Mouse (Mus musculus): ENCODE measurements around the gene Flt3. TPM values are rescaled to one million over a fixed set of nuclear protein-coding genes. Genes with fewer than 3 reads are reported as not detected.

The Flt3 gene
- total RNA-seq, 2 experiments from 2014 or later, result 1.7 to 2.4 TPM

GRCm38 (mm10) chr5:147358481-147358880, 41.8 kb downstream of the Flt3 start:
- ATAC-seq (replicated peaks; ENCODE audit: low FRiP score, low TSS enrichment, poor library complexity, severe bottlenecking), result no peak

- 0 out of 2 replicates have a peak, but pooled peaks have one; percentile 58 for ATAC-seq (replicated peaks; ENCODE audit: low FRiP score, low TSS enrichment, poor library complexity, severe bottlenecking)
Measured at GRCm38 (mm10) chr5:147357536-147357935, 42.8 kb downstream of the Flt3 start.

GRCm38 (mm10) chr5:147356260-147357055, 43.8 kb downstream of the Flt3 start:
- ATAC-seq (replicated peaks; ENCODE audit: low FRiP score, low TSS enrichment, poor library complexity, severe bottlenecking), result no peak

- ATAC-seq (replicated peaks; ENCODE audit: low FRiP score, low TSS enrichment, poor library complexity, severe bottlenecking), result no peak
Measured at GRCm38 (mm10) chr5:147355788-147356187, 44.5 kb downstream of the Flt3 start.

GRCm38 (mm10) chr5:147354985-147355384, 45.3 kb downstream of the Flt3 start:
- no peak for ATAC-seq (replicated peaks; ENCODE audit: low FRiP score, low TSS enrichment, poor library complexity, severe bottlenecking)

GRCm38 (mm10) chr5:147354161-147354780, 46.0 kb downstream of the Flt3 start:
- no peak for ATAC-seq (replicated peaks; ENCODE audit: low FRiP score, low TSS enrichment, poor library complexity, severe bottlenecking)

- ATAC-seq (replicated peaks; ENCODE audit: low FRiP score, low TSS enrichment, poor library complexity, severe bottlenecking), result no peak
Measured at GRCm38 (mm10) chr5:147351931-147352330, 48.4 kb downstream of the Flt3 start.

GRCm38 (mm10) chr5:147345981-147346380, 54.3 kb downstream of the Flt3 start:
- ATAC-seq (replicated peaks; ENCODE audit: low FRiP score, low TSS enrichment, poor library complexity, severe bottlenecking), result no peak

- no peak for ATAC-seq (replicated peaks; ENCODE audit: low FRiP score, low TSS enrichment, poor library complexity, severe bottlenecking)
Measured at GRCm38 (mm10) chr5:147343904-147344303, 56.4 kb downstream of the Flt3 start.

GRCm38 (mm10) chr5:147342901-147343300, 57.4 kb downstream of the Flt3 start:
- ATAC-seq (replicated peaks; ENCODE audit: low FRiP score, low TSS enrichment, poor library complexity, severe bottlenecking), result no peak

- ATAC-seq (replicated peaks; ENCODE audit: low FRiP score, low TSS enrichment, poor library complexity, severe bottlenecking), result peak; percentile 37
Measured at GRCm38 (mm10) chr5:147340741-147341414, 59.4 kb downstream of the Flt3 start.

GRCm38 (mm10) chr5:147339560-147339959, 60.7 kb downstream of the Flt3 start:
- no peak for ATAC-seq (replicated peaks; ENCODE audit: low FRiP score, low TSS enrichment, poor library complexity, severe bottlenecking)

- no peak for ATAC-seq (replicated peaks; ENCODE audit: low FRiP score, low TSS enrichment, poor library complexity, severe bottlenecking)
Measured at GRCm38 (mm10) chr5:147338967-147339366, 61.3 kb downstream of the Flt3 start.

- ATAC-seq (replicated peaks; ENCODE audit: low FRiP score, low TSS enrichment, poor library complexity, severe bottlenecking), result no peak
Measured at GRCm38 (mm10) chr5:147332711-147333110, 67.6 kb downstream of the Flt3 start.

GRCm38 (mm10) chr5:147331547-147331946, 68.7 kb downstream of the Flt3 start:
- ATAC-seq (replicated peaks; ENCODE audit: low FRiP score, low TSS enrichment, poor library complexity, severe bottlenecking), result no peak

GRCm38 (mm10) chr5:147329946-147330345, 70.3 kb downstream of the Flt3 start:
- ATAC-seq (replicated peaks; ENCODE audit: low FRiP score, low TSS enrichment, poor library complexity, severe bottlenecking), result no peak

- no peak for ATAC-seq (replicated peaks; ENCODE audit: low FRiP score, low TSS enrichment, poor library complexity, severe bottlenecking)
Measured at GRCm38 (mm10) chr5:147327636-147328035, 72.7 kb downstream of the Flt3 start.

GRCm38 (mm10) chr5:147325931-147326330, 74.4 kb downstream of the Flt3 start:
- no peak for ATAC-seq (replicated peaks; ENCODE audit: low FRiP score, low TSS enrichment, poor library complexity, severe bottlenecking)

GRCm38 (mm10) chr5:147323237-147323917, 76.9 kb downstream of the Flt3 start:
- peak; percentile 81 for ATAC-seq (replicated peaks; ENCODE audit: low FRiP score, low TSS enrichment, poor library complexity, severe bottlenecking)

GRCm38 (mm10) chr5:147322183-147322582, 78.1 kb downstream of the Flt3 start, which contains the start of gene Urad:
TSS of gene Urad (minus strand) at chr5:147322440.
- no peak for ATAC-seq (replicated peaks; ENCODE audit: low FRiP score, low TSS enrichment, poor library complexity, severe bottlenecking)

Measured in megakaryocyte-erythroid progenitor cell, adult 5-6 weeks (primary cell).